Mouse (Mus musculus): ENCODE results near the gene Lin54. TPM values are rescaled to one million over a fixed set of nuclear protein-coding genes. Genes with fewer than 3 reads are reported as not detected.

Lin54 gene
- polyA plus RNA-seq, 1 experiment = 5.2 TPM

- Histone ChIP-seq H3K79me2 (ENCODE audit: control insufficient read depth, insufficient read depth) (peaks cover 38% of the 10 kb centered on the region), H3K79me3 (ENCODE audit: low read depth) (peaks cover 33% of the 10 kb centered on the region), H3ac (ENCODE audit: control insufficient read depth, insufficient read length, low read depth) (no peak overlapping the region), H3K4me3 (ENCODE audit: insufficient read depth, poor library complexity, severe bottlenecking) (no peak overlapping the region), H3K27me3 (ENCODE audit: control insufficient read depth, insufficient read depth, insufficient read length) (no peaks in the 10 kb centered on the region), H3K36me3 (ENCODE audit: control insufficient read depth, insufficient read depth) (no peaks in the 10 kb centered on the region)
- no peak for TF ChIP-seq MYOG (IDR thresholded peaks at IDR 0.05; ENCODE audit: control insufficient read depth, extremely low read depth, insufficient read length)
- no peak for TF ChIP-seq FOSL1 (IDR thresholded peaks at IDR 0.05; ENCODE audit: insufficient read depth, low read length, poor library complexity, severe bottlenecking)
- no peak for TF ChIP-seq MYOD1 (IDR thresholded peaks at IDR 0.05; ENCODE audit: control insufficient read depth, insufficient read length, low read depth)
- TF ChIP-seq MAX (IDR thresholded peaks at IDR 0.05) = no peak
- no peak for TF ChIP-seq CEBPB (IDR thresholded peaks at IDR 0.05; ENCODE audit: low read depth)
- TF ChIP-seq USF1 (IDR thresholded peaks at IDR 0.05; ENCODE audit: low read depth) = no peak
- TF ChIP-seq CTCF (IDR thresholded peaks at IDR 0.05; ENCODE audit: control insufficient read depth, insufficient read depth, insufficient read length) = no peak
Observed at GRCm38 (mm10) chr5:100501267-100501666, 828 bp upstream of the Lin54 start.

GRCm38 (mm10) chr5:100499831-100500304 lies 571 bp downstream of the Lin54 start:
- no peak for TF ChIP-seq MYOG (IDR thresholded peaks at IDR 0.05; ENCODE audit: control insufficient read depth, extremely low read depth, insufficient read length)
- no peak for TF ChIP-seq MAX (IDR thresholded peaks at IDR 0.05)
- no peak for TF ChIP-seq CTCF (IDR thresholded peaks at IDR 0.05; ENCODE audit: control insufficient read depth, insufficient read depth, insufficient read length)
- TF ChIP-seq USF1 (IDR thresholded peaks at IDR 0.05; ENCODE audit: low read depth) = no peak
- no peak for TF ChIP-seq CEBPB (IDR thresholded peaks at IDR 0.05; ENCODE audit: low read depth)
- no peak for TF ChIP-seq FOSL1 (IDR thresholded peaks at IDR 0.05; ENCODE audit: insufficient read depth, low read length, poor library complexity, severe bottlenecking)
- TF ChIP-seq MYOD1 (IDR thresholded peaks at IDR 0.05; ENCODE audit: control insufficient read depth, insufficient read length, low read depth) = no peak
- Histone ChIP-seq H3K79me3 (ENCODE audit: low read depth) (peaks cover 46% of the 10 kb centered on the region), H3K36me3 (ENCODE audit: control insufficient read depth, insufficient read depth) (no peaks in the 10 kb centered on the region), H3K79me2 (ENCODE audit: control insufficient read depth, insufficient read depth) (peaks cover 52% of the 10 kb centered on the region), H3K4me3 (ENCODE audit: insufficient read depth, poor library complexity, severe bottlenecking) (peak overlapping the region; percentile 72), H3ac (ENCODE audit: control insufficient read depth, insufficient read length, low read depth) (peak overlapping the region; percentile 65), H3K27me3 (ENCODE audit: control insufficient read depth, insufficient read depth, insufficient read length) (no peaks in the 10 kb centered on the region)

GRCm38 (mm10) chr5:100499243-100499642 lies 1.2 kb downstream of the Lin54 start:
- H3K79me3 ChIP-seq (ENCODE audit: low read depth) = peaks cover 52% of the 10 kb centered on the region
- no peak overlapping the region for H3ac ChIP-seq (ENCODE audit: control insufficient read depth, insufficient read length, low read depth)
- H3K36me3 ChIP-seq (ENCODE audit: control insufficient read depth, insufficient read depth) = no peaks in the 10 kb centered on the region
- no peaks in the 10 kb centered on the region for H3K27me3 ChIP-seq (ENCODE audit: control insufficient read depth, insufficient read depth, insufficient read length)
- peaks cover 58% of the 10 kb centered on the region for H3K79me2 ChIP-seq (ENCODE audit: control insufficient read depth, insufficient read depth)
- TF ChIP-seq MAX (IDR thresholded peaks at IDR 0.05) = no peak
- TF ChIP-seq MYOD1 (IDR thresholded peaks at IDR 0.05; ENCODE audit: control insufficient read depth, insufficient read length, low read depth) = no peak
- no peak for TF ChIP-seq MYOG (IDR thresholded peaks at IDR 0.05; ENCODE audit: control insufficient read depth, extremely low read depth, insufficient read length)
- TF ChIP-seq USF1 (IDR thresholded peaks at IDR 0.05; ENCODE audit: low read depth) = no peak
- TF ChIP-seq FOSL1 (IDR thresholded peaks at IDR 0.05; ENCODE audit: insufficient read depth, low read length, poor library complexity, severe bottlenecking) = no peak
- TF ChIP-seq CTCF (IDR thresholded peaks at IDR 0.05; ENCODE audit: control insufficient read depth, insufficient read depth, insufficient read length) = no peak
- TF ChIP-seq CEBPB (IDR thresholded peaks at IDR 0.05; ENCODE audit: low read depth) = no peak
- peak overlapping the region; percentile 72 for H3K4me3 ChIP-seq (ENCODE audit: insufficient read depth, poor library complexity, severe bottlenecking)

GRCm38 (mm10) chr5:100498436-100499180 lies 1.8 kb downstream of the Lin54 start:
- peak overlapping the region; percentile 78 for H3ac ChIP-seq (ENCODE audit: control insufficient read depth, insufficient read length, low read depth)
- H3K79me3 ChIP-seq (ENCODE audit: low read depth) = peaks cover 56% of the 10 kb centered on the region

GRCm38 (mm10) chr5:100491704-100492103 lies 8.7 kb downstream of the Lin54 start:
- no peak for TF ChIP-seq FOSL1 (IDR thresholded peaks at IDR 0.05; ENCODE audit: insufficient read depth, low read length, poor library complexity, severe bottlenecking)
- no peak for TF ChIP-seq MAX (IDR thresholded peaks at IDR 0.05)
- TF ChIP-seq CTCF (IDR thresholded peaks at IDR 0.05; ENCODE audit: control insufficient read depth, insufficient read depth, insufficient read length) = no peak
- TF ChIP-seq CEBPB (IDR thresholded peaks at IDR 0.05; ENCODE audit: low read depth) = no peak
- no peak for TF ChIP-seq MYOD1 (IDR thresholded peaks at IDR 0.05; ENCODE audit: control insufficient read depth, insufficient read length, low read depth)
- TF ChIP-seq USF1 (IDR thresholded peaks at IDR 0.05; ENCODE audit: low read depth) = no peak
- no peak for TF ChIP-seq MYOG (IDR thresholded peaks at IDR 0.05; ENCODE audit: control insufficient read depth, extremely low read depth, insufficient read length)
- Histone ChIP-seq H3K79me2 (ENCODE audit: control insufficient read depth, insufficient read depth) (peaks cover 99% of the 10 kb centered on the region), H3ac (ENCODE audit: control insufficient read depth, insufficient read length, low read depth) (no peak overlapping the region), H3K27me3 (ENCODE audit: control insufficient read depth, insufficient read depth, insufficient read length) (no peaks in the 10 kb centered on the region), H3K4me3 (ENCODE audit: insufficient read depth, poor library complexity, severe bottlenecking) (no peak overlapping the region), H3K36me3 (ENCODE audit: control insufficient read depth, insufficient read depth) (no peaks in the 10 kb centered on the region), H3K79me3 (ENCODE audit: low read depth) (peaks cover 78% of the 10 kb centered on the region)

More at GRCm38 (mm10) chr5:100498436-100499180, 1.8 kb downstream of the Lin54 start:
- no peaks in the 10 kb centered on the region for H3K27me3 ChIP-seq (ENCODE audit: control insufficient read depth, insufficient read depth, insufficient read length)
- H3K4me3 ChIP-seq (ENCODE audit: insufficient read depth, poor library complexity, severe bottlenecking) = peak overlapping the region; percentile 72
- H3K79me2 ChIP-seq (ENCODE audit: control insufficient read depth, insufficient read depth) = peaks cover 64% of the 10 kb centered on the region
- H3K36me3 ChIP-seq (ENCODE audit: control insufficient read depth, insufficient read depth) = no peaks in the 10 kb centered on the region
- TF ChIP-seq MYOD1 (IDR thresholded peaks at IDR 0.05; ENCODE audit: control insufficient read depth, insufficient read length, low read depth) = no peak
- no peak for TF ChIP-seq MYOG (IDR thresholded peaks at IDR 0.05; ENCODE audit: control insufficient read depth, extremely low read depth, insufficient read length)
- no peak for TF ChIP-seq CTCF (IDR thresholded peaks at IDR 0.05; ENCODE audit: control insufficient read depth, insufficient read depth, insufficient read length)
- TF ChIP-seq CEBPB (IDR thresholded peaks at IDR 0.05; ENCODE audit: low read depth) = no peak
- no peak for TF ChIP-seq FOSL1 (IDR thresholded peaks at IDR 0.05; ENCODE audit: insufficient read depth, low read length, poor library complexity, severe bottlenecking)
- no peak for TF ChIP-seq USF1 (IDR thresholded peaks at IDR 0.05; ENCODE audit: low read depth)
- TF ChIP-seq MAX (IDR thresholded peaks at IDR 0.05) = no peak
